Mouse (Mus musculus): ENCODE data around the gene 4930438A08Rik. TPM values are rescaled to one million over a fixed set of nuclear protein-coding genes. Genes with fewer than 3 reads are reported as not detected.

Gene 4930438A08Rik
- polyA plus RNA-seq, 1 experiment from 2014 or later: 2.5 TPM

DNA sequence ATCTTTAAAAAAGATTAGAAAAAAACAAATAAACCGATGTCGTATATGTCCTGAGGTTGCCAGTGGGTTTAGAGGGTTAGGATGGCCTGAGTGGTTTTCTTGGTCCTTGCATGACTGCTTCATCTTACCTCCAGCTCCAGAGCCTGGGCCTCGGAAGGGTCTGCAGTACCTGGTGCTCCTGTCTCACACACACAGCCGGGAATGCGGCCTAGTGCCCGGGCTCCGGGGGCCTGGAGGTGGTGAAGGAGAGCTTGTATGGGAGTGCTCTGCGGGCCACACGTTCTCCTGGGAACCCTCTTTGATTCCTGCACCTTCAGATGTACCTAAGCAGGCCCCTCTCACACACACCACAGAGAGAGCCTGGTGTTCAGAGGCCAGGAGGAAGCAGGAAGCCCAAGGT, 34.1 kb downstream of the 4930438A08Rik start:
- H3K4me1 ChIP-seq: peaks cover 18% of the 10 kb centered on the region
- H3K4me3 ChIP-seq: no peak overlapping the region
- no peaks in the 10 kb centered on the region for H3K27me3 ChIP-seq
- H3K9ac ChIP-seq: no peak overlapping the region
- no peak for ATAC-seq (ENCODE audit: insufficient number of reproducible peaks, low FRiP score, low TSS enrichment, low read depth)
- no peaks in the 10 kb centered on the region for H3K9me3 ChIP-seq
- H3K4me2 ChIP-seq: no peak overlapping the region
- no peak overlapping the region for H3K27ac ChIP-seq
- WGBS: 92% methylated on average over 9 of the region's 9 CpGs
- H3K36me3 ChIP-seq: peaks cover 9% of the 10 kb centered on the region

DNA sequence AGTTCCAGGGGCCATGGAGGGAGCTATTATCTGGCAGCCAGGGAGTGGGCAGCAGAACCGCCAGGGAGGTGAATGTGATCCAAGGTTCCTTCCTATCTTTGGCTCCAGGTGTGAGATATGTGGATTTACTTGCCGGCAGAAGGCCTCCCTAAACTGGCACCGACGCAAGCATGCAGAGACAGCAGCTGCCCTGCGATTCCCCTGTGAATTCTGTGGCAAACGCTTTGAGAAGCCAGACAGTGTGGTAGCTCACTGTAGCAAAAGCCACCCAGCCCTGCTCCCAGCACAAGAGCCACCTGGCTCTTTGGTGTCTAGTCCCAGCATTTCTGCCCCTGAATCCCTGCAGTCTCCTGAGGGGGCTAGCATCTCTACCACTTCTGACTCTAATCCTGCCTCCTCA, 39.5 kb downstream of the 4930438A08Rik start:
- no peaks in the 10 kb centered on the region for H3K27me3 ChIP-seq
- no peak overlapping the region for H3K4me2 ChIP-seq
- 81% methylated on average over 6 of the region's 6 CpGs for WGBS
- H3K4me1 ChIP-seq: no peaks in the 10 kb centered on the region
- H3K4me3 ChIP-seq: no peak overlapping the region
- no peak for ATAC-seq (ENCODE audit: insufficient number of reproducible peaks, low FRiP score, low TSS enrichment, low read depth)
- H3K9ac ChIP-seq: no peak overlapping the region
- no peaks in the 10 kb centered on the region for H3K9me3 ChIP-seq
- H3K36me3 ChIP-seq: peaks cover 50% of the 10 kb centered on the region
- no peak overlapping the region for H3K27ac ChIP-seq

DNA sequence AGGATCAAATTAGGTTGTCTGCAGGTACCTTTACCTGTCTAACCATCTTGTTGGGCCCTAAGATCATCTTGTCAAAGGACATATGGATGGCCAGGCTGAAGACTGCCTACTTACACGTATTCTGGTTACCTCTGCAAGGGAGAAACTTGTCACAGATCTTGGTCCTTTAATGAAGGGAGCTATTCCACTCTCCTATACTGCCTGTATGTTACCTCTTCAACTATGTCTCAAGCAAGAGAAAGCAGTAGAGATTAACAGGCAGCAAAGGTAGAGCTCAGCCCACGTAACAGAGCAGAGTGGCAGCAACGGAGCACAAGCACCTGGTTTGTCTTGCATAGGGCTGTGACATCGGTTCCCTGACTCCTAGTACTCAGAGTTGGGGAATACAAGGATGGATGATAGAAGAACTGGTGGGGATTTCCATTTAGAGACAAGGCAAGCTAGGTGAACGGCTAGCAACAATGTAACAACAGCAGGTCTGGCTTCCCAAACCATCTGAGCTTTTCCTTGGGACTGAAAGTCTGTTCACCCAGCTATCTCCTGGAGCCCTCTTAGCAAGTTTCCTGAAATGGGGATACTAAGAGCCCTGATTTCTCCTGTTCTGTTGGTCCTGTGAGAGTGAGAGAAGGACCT, 41.1 kb downstream of the 4930438A08Rik start:
- 90% methylated on average over 5 of the region's 5 CpGs for WGBS
- H3K4me3 ChIP-seq: no peak overlapping the region
- no peak overlapping the region for H3K4me2 ChIP-seq
- no peak overlapping the region for H3K9ac ChIP-seq
- no peaks in the 10 kb centered on the region for H3K4me1 ChIP-seq
- peaks cover 46% of the 10 kb centered on the region for H3K36me3 ChIP-seq
- no peak for ATAC-seq (ENCODE audit: insufficient number of reproducible peaks, low FRiP score, low TSS enrichment, low read depth)
- no peaks in the 10 kb centered on the region for H3K27me3 ChIP-seq
- no peaks in the 10 kb centered on the region for H3K9me3 ChIP-seq
- no peak overlapping the region for H3K27ac ChIP-seq

DNA sequence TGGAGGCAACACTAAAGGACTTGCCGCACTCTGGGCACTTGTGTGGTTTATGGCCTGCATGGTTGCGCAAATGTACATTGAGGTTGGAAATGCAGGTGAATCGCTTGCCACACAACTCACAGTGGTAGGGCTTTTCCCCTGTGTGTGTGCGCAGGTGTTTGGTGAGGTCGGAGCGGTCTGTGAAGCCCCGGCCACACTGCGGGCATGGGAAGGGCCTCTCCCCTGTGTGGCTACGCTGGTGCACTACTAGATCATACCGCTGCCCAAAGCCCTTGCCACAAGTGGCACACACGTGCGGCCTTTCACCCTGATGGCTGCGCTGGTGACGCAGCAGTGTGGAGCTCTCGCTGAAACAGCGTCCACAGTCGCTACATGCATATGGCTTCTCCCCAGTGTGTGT, 41.7 kb downstream of the 4930438A08Rik start:
- Histone ChIP-seq H3K9me3 (no peaks in the 10 kb centered on the region), H3K4me3 (no peak overlapping the region), H3K27me3 (no peaks in the 10 kb centered on the region), H3K9ac (no peak overlapping the region), H3K4me1 (no peaks in the 10 kb centered on the region), H3K4me2 (no peak overlapping the region), H3K27ac (no peak overlapping the region), H3K36me3 (peaks cover 44% of the 10 kb centered on the region)
- WGBS: 83% methylated on average over 17 of the region's 17 CpGs
- ATAC-seq (ENCODE audit: insufficient number of reproducible peaks, low FRiP score, low TSS enrichment, low read depth): no peak

DNA sequence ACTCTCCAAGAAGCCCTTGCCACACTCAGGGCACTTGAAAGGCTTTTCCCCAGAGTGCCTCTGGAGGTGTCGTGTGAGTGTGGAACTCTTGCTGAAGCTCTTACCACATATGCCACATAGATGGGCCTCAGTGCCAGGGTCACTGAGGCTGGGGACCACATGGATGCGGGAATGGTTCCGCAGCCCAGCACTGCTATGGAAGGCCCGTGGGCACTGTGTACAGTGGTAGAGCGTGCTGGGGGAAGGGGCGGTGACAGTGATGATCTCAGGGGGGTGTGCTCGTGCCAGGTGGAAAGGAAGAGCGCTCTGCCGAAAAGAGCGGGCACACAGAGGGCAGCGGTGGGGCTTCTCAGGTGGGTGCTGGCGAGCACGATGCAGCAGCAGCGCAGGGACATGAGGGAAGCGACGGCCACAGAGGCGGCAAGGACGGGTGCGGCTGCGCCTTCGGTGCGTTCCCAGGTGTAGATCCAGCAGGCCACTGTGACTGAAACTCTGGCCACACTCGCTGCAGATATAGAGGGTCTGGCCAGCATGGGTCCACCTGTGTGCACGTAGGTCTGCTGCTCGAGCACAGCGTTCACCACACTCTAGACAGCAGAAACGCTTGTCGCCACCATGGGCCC, 42.3 kb downstream of the 4930438A08Rik start:
- Histone ChIP-seq H3K4me1 (peaks cover 4% of the 10 kb centered on the region), H3K9ac (no peak overlapping the region), H3K27ac (no peak overlapping the region), H3K27me3 (no peaks in the 10 kb centered on the region), H3K9me3 (no peaks in the 10 kb centered on the region), H3K4me2 (no peak overlapping the region), H3K4me3 (no peak overlapping the region), H3K36me3 (peaks cover 44% of the 10 kb centered on the region)
- WGBS: 66% methylated on average over 28 of the region's 28 CpGs
- ATAC-seq (ENCODE audit: insufficient number of reproducible peaks, low FRiP score, low TSS enrichment, low read depth): no peak

DNA sequence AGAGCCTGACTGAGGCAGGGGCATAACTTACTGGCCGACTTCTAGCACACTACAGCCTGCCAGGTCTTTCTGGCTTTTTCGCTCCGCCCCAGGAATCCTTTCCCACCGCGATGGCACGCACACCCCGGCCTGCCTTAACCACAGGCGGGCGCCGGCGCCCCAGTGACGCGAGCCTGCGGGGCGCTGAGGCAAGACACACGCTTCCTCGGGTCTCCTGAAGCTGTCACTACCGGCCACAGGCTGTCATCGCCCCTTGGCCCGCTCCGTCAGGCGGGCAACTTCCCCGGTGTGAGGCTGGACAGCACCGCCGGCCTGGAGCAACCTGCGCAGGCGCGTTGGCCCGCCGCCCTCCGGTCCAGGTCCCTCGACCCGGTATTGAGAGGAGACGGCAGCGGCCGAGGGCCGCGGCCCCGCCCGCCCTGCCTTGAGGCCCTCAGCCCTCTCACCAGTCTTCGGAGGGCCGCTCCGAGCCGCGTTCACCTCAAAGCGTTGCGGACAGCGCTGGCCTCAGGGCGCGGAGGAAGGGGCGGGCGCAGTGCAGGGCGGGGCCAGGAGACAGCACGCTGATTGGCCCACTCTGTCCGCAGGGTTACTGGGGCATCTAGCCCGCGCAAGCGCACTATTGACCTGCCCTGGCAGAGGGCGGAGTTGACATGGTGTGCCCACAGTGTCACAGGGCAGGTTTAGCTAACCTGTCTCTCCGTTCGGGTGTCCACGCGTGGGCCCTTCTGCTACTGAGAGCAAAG, 48.4 kb downstream of the 4930438A08Rik start:
- WGBS: under 1% methylated on average over 61 of the region's 63 CpGs
- Histone ChIP-seq H3K4me3 (peak overlapping the region; percentile 88), H3K9me3 (no peaks in the 10 kb centered on the region), H3K4me1 (peaks cover 17% of the 10 kb centered on the region), H3K27ac (peak overlapping the region; percentile 98), H3K36me3 (peaks cover 28% of the 10 kb centered on the region), H3K27me3 (no peaks in the 10 kb centered on the region), H3K4me2 (peak overlapping the region; percentile 83), H3K9ac (peak overlapping the region; percentile 88)
- ATAC-seq (ENCODE audit: insufficient number of reproducible peaks, low FRiP score, low TSS enrichment, low read depth): peak; percentile 98

DNA sequence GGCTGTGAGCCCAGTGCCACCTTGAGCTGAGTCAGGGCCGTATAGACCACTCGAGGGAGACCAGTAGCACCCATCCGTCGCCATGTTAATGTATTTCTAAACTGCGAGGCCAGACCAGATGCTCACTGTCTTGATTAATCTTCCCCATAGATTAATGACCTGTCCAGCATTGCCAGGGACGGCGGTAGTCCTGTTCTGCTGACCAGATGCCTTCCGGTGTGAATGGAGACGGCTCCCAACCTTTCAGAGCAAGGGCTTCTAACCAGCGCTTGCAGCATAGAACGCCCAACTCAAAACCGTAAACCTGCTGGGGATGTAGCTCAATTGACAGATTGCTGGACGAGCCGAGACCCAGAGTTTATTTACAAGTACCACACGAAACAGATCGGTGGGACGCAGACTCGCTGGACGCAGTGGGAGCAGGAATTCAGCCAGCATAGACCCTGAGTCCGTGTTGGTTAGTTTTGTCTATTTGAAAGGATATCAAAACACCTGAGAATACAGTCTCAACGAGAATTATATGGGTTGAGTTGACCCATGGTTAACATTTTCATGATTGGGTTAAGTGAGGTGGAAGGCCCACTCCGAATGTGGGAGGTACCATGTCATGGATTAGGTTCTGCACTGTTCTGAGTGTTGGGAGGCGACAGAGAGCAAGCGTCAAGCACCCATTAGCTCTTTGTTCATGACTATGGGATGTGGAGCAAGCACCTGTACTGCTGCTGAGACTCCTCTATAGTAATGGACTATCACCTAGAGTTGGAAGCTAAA, 49.2 kb downstream of the 4930438A08Rik start:
- Histone ChIP-seq H3K36me3 (peaks cover 22% of the 10 kb centered on the region), H3K4me3 (peak overlapping the region; percentile 88), H3K27me3 (no peaks in the 10 kb centered on the region), H3K9me3 (no peaks in the 10 kb centered on the region), H3K9ac (peak overlapping the region; percentile 88), H3K4me2 (peak overlapping the region; percentile 83), H3K4me1 (peaks cover 17% of the 10 kb centered on the region), H3K27ac (peak overlapping the region; percentile 98)
- 8% methylated on average over 24 of the region's 24 CpGs for WGBS
- ATAC-seq (ENCODE audit: insufficient number of reproducible peaks, low FRiP score, low TSS enrichment, low read depth): no peak; the same call in 1 of the 2 replicates

DNA sequence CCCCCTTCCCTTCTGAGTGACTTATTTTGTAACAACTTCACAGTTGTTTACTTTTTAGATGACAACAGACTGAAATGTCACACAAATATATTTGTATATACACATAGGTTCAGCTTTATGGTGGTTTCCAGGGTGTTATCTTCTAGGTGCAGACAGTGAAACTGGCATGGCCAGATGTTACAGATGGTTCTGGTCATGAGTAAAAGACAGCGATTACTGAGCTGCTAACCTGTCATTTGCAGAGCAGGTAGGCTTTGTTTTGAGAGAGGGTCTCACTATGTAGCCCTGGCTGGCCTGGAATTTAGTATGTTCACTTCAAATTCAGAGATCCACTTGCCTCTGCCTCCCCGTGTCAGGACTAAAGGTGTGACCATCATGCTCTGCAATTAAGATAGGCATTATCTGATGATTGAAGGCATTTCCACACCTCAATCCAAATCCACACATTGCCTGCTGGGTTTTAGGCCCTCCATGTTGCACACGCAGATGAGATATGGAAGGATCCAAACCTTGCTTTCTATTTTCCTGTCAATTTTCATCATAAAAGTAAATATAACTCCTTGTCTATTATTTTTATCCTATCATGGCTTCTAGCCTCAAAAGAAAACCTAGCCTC, 50.1 kb downstream of the 4930438A08Rik start:
- no peak overlapping the region for H3K27ac ChIP-seq
- H3K9ac ChIP-seq: no peak overlapping the region
- 84% methylated on average over 3 of the region's 3 CpGs for WGBS
- no peaks in the 10 kb centered on the region for H3K27me3 ChIP-seq
- H3K9me3 ChIP-seq: no peaks in the 10 kb centered on the region
- H3K4me3 ChIP-seq: no peak overlapping the region
- no peak for ATAC-seq (ENCODE audit: insufficient number of reproducible peaks, low FRiP score, low TSS enrichment, low read depth)
- H3K4me2 ChIP-seq: no peak overlapping the region
- peaks cover 15% of the 10 kb centered on the region for H3K36me3 ChIP-seq
- peaks cover 25% of the 10 kb centered on the region for H3K4me1 ChIP-seq

DNA sequence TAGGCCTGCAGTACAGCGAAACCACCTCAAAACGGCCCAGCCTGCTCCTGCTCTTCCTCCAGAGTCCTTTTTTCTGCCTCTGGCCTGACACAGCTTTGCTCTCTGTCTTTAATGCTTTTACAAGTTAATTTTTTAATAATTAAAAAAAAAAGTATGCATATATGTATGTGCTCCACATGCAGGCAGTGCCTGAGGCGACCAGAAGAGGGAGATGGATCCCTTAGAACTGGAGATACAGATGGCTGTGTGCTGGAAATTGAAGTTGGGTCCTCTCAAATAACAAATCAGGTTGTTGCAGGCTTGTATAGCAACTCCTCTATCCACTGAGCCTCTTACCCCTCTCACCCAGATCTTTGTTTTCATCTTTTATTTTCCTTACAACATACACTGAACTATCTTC, 52.2 kb downstream of the 4930438A08Rik start:
- peaks cover 31% of the 10 kb centered on the region for H3K4me1 ChIP-seq
- WGBS: 96% methylated on average over 3 of the region's 3 CpGs
- H3K9ac ChIP-seq: no peak overlapping the region
- peaks cover 15% of the 10 kb centered on the region for H3K36me3 ChIP-seq
- H3K4me3 ChIP-seq: no peak overlapping the region
- ATAC-seq (ENCODE audit: insufficient number of reproducible peaks, low FRiP score, low TSS enrichment, low read depth): no peak
- no peak overlapping the region for H3K27ac ChIP-seq
- H3K9me3 ChIP-seq: no peaks in the 10 kb centered on the region
- no peak overlapping the region for H3K4me2 ChIP-seq
- H3K27me3 ChIP-seq: no peaks in the 10 kb centered on the region

DNA sequence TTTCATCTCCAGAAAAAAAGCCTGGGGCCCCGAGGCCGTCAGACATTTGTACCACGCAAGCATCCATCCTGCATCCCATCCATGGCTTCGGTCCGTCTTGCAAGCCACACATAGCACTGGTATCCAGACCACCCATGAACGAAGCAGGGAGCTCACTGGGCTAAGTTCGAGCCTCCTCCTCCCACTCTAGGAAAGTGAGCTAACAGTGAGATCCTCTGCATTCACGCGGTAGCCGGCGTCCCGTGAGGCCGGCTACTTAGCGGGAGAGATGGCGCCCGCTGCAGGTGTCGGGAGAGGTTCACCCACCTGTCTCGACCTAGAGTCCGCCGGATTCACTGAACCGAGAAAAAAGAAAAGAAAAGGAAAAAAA, 55.3 kb downstream of the 4930438A08Rik start:
- Histone ChIP-seq H3K4me2 (peak overlapping the region; percentile 82), H3K27me3 (no peaks in the 10 kb centered on the region), H3K9me3 (no peaks in the 10 kb centered on the region), H3K9ac (peak overlapping the region; percentile 85), H3K27ac (peak overlapping the region; percentile 88), H3K4me3 (peak overlapping the region; percentile 84), H3K36me3 (peaks cover 33% of the 10 kb centered on the region), H3K4me1 (peaks cover 25% of the 10 kb centered on the region)
- no peak for ATAC-seq (ENCODE audit: insufficient number of reproducible peaks, low FRiP score, low TSS enrichment, low read depth)
- under 1% methylated on average over 21 of the region's 21 CpGs for whole genome bisulfite sequencing

DNA sequence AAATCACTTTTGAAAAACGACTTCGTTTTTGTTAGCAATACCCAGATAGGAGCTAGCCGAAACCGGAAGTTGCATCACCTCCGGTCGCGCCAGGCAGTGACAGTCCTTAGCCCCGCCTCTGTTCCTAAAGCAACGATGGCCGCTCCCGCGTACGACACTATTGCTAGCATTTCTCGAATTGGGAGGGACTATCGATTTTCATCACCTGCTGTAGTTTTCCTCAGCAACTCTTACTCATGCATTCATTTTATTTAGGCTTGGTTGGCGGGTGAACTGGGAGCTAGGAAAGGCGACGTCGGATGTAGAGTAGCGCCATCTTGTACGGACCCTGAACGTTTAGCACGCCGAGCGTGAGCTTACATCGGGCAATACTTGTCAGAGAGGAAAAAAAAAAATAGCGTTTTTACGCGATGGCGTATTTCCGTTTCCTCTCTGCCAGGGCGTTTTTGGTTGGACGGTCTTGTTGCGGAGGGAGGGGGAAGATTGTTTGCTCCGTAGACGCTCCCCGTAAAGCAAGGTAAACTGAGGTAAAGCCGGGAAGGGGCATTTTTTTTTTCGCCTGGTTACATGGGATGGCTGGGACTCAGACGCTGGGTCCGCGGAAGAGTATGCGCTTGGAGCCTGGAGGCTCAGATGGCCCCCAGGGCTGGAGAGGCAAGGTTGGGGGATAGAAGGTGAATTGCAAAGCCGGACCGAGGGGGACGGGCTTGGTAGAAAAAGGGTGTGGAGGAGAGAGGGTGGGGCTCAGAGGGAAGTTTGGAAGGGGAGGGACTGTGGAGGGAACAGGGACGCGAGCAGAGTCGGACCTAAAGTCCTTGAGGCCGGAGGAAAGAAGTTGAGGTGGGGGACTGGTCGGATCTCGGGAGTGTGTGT, 55.9 kb downstream of the 4930438A08Rik start, which contains the start of the genes Zfp672 and Sh3bp5l:
Zfp672 (minus strand) TSS at position 64 of the 873 bp plus-strand sequence.
Sh3bp5l (plus strand) TSS at position 449 of the 873 bp plus-strand sequence.
- no peaks in the 10 kb centered on the region for H3K9me3 ChIP-seq
- H3K36me3 ChIP-seq: peaks cover 34% of the 10 kb centered on the region
- H3K4me1 ChIP-seq: peaks cover 25% of the 10 kb centered on the region
- under 1% methylated on average over 52 of the region's 52 CpGs for WGBS
- peak within 1 kb of the TSS; percentile 88 for H3K27ac ChIP-seq
- H3K27me3 ChIP-seq: no peaks in the 10 kb centered on the region
- peak within 1 kb of the TSS; percentile 84 for H3K4me3 ChIP-seq
- H3K9ac ChIP-seq: peak within 1 kb of the TSS; percentile 85
- peak; percentile 91 for ATAC-seq (ENCODE audit: insufficient number of reproducible peaks, low FRiP score, low TSS enrichment, low read depth)
- H3K4me2 ChIP-seq: peak within 1 kb of the TSS; percentile 87

All from limb, embryonic 15.5 days (tissue).